Mouse (Mus musculus) intestine, postnatal 0 days (tissue): Measurements from ENCODE around the gene Ifna11. TPM values are rescaled to one million over a fixed set of nuclear protein-coding genes. Genes with fewer than 3 reads are reported as not detected.
A peak's percentile ranks its signal among the peaks of the same experiment; 100 is the strongest.

Experiments used
- ATAC-seq: fragments of 200-750 bp; cut with Nextera tagmentation; 2 replicates; pipeline ENCODE4 v1.8.0; 2017; ENCODE audit warnings: mild to moderate bottlenecking, moderate TSS enrichment, moderate library complexity
- H3K27ac ChIP-seq: fragments of 300-500 bp; sonication (generic); 2 replicates; pipeline ENCODE4 v1.5.1; 2014; ENCODE audit warnings: mild to moderate bottlenecking, low read depth, low read length, moderate library complexity
- H3K27me3 ChIP-seq: fragments of 300-500 bp; sonication (generic); replicated peaks from 2 replicates; pipeline ENCODE4 v1.6.1; 2014; ENCODE audit warnings: low read length, mixed read lengths; ENCODE audit not compliant: control insufficient read depth, insufficient read depth
- H3K36me3 ChIP-seq: fragments of 300-500 bp; sonication (generic); 2 replicates; pipeline ENCODE4 v1.6.1; 2014; ENCODE audit warnings: mild to moderate bottlenecking, moderate library complexity; ENCODE audit not compliant: control insufficient read depth, insufficient read depth
- H3K4me1 ChIP-seq: fragments of 300-500 bp; sonication (generic); replicated peaks from 2 replicates; pipeline ENCODE4 v1.6.1; 2014; ENCODE audit warnings: antibody characterized with exemption, low read length, mixed read lengths; ENCODE audit not compliant: control insufficient read depth, insufficient read depth
- H3K4me2 ChIP-seq: fragments of 300-500 bp; sonication (generic); replicated peaks from 2 replicates; pipeline ENCODE4 v1.6.1; 2014; ENCODE audit warnings: low read depth, mild to moderate bottlenecking, moderate library complexity
- H3K4me3 ChIP-seq: fragments of 300-500 bp; sonication (generic); 2 replicates; pipeline ENCODE4 v1.5.1; 2014; ENCODE audit warnings: low read depth, low read length
- H3K9ac ChIP-seq: fragments of 300-500 bp; sonication (generic); 2 replicates; pipeline ENCODE4 v1.6.1; 2014; ENCODE audit warnings: mild to moderate bottlenecking, low read depth, low read length
- H3K9me3 ChIP-seq: fragments of 300-500 bp; sonication (generic); 2 replicates; pipeline ENCODE4 v1.6.1; 2016; ENCODE audit warnings: mixed run types; ENCODE audit not compliant: control insufficient read depth
- CTCF ChIP-seq: sonication (generic); IDR thresholded peaks from 2 replicates; pipeline ENCODE4 v1.5.1; 2016; ENCODE audit warnings: low read depth, mild to moderate bottlenecking, control low read depth, antibody characterized with exemption, moderate library complexity
- WGBS: fragments of 180-500 bp; shearing (Covaris S2); extraction: QIAGEN DNeasy Blood & Tissue Kit; methylation state at CpG from one replicate; pipeline ENCODE4 v1.1.7; 2014; 5-methylcytosine and 5-hydroxymethylcytosine counted together
- polyA plus RNA-seq: library from polyadenylated mRNA; unstranded; fragments of >200 nt; fragmentation: Nextera tagmentation; extraction: Ambion mirVana; gene quantifications from 2 replicates; pipeline ENCODE4 v1.2.1, GENCODE M21; 2015

The Ifna11 gene
- polyA plus RNA-seq, 1 experiment from 2014 or later, result not detected

DNA sequence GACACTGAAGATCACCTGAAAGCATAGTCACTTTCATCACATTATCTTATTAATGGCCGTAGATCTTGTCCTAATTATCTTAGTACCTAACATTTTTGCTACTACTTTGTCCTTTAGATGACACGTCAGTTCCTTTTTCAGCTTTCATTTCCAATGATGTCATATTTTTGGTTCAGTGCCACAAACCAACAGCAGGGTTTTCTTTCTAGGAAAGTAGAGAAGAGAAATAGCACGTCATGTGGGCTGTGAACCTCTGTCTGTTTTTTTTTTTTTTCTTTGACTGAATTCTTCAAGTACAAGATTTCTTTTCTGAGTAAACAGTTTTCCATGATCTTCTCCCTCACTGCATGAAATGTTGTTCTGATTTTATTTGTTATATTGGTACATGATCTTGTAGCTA is 20.3 kb downstream of the Ifna11 start:
- H3K36me3 ChIP-seq, result no peaks in the 10 kb centered on the region
- WGBS, result 70% methylated on average over 3 of the region's 3 CpGs
- H3K4me2 ChIP-seq, result no peak overlapping the region
- no peaks in the 10 kb centered on the region; the same call in 1 of the 2 replicates for H3K27me3 ChIP-seq
- no peak overlapping the region for H3K9ac ChIP-seq
- H3K9me3 ChIP-seq, result no peaks in the 10 kb centered on the region
- no peaks in the 10 kb centered on the region for H3K4me1 ChIP-seq
- TF ChIP-seq CTCF, result no peak
- no peak overlapping the region for H3K4me3 ChIP-seq
- ATAC-seq, result no peak
- H3K27ac ChIP-seq, result no peak overlapping the region

DNA sequence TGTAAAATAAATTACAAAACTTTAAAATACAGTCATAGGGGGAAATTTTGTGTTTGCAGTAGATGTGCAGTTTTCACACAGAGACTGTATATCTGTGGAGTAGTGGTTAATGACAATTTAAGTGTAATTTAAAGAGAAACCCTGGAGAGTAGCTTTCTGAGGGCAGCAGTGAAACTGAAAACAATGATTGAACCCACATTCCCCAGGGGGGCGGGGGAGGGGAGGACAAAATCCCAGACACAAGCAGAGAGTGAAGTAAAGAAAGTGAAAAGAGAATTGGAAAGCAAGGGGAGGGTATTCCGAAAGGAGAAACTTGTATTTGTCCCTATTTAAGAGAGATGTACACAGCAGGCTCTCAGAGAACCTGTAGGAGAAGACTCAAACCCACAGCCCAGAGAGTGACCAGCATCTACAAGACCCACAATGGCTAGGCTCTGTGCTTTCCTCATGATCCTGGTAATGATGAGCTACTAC is 21.7 kb downstream of the Ifna11 start, which contains the start of gene Ifna4:
Gene Ifna4 (plus strand): TSS at position 424 of the 474 bp plus-strand sequence.
- no peak within 1 kb of the TSS for H3K4me3 ChIP-seq
- H3K4me2 ChIP-seq, result no peak within 1 kb of the TSS
- no peak within 1 kb of the TSS for H3K27ac ChIP-seq
- TF ChIP-seq CTCF, result no peak
- H3K9ac ChIP-seq, result no peak within 1 kb of the TSS
- no peaks in the 10 kb centered on the region; the same call in 1 of the 2 replicates for H3K27me3 ChIP-seq
- no peaks in the 10 kb centered on the region for H3K9me3 ChIP-seq
- ATAC-seq, result no peak
- 61% methylated on average over 2 of the region's 2 CpGs for WGBS
- H3K36me3 ChIP-seq, result no peaks in the 10 kb centered on the region
- no peaks in the 10 kb centered on the region for H3K4me1 ChIP-seq

DNA sequence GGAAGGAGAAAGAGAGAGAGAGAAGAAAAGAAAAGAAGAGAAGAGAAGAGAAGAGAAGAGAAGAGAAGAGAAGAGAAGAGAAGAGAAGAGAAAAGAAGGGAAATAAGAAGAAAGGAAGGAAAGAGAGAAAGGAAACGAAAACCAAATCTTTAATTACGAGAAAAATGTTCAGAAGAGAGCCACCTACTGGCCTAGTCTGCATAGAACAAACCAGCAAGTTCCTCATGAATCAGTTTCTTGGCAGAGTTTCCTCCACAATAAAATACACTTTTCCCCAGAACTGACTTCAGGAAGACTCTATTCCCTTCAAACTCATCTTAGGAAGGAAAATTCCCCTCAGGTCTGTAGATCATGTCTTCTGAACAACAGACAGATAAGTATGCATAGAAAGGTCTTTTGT is 25.6 kb downstream of the Ifna11 start:
- Histone ChIP-seq H3K9ac (no peak overlapping the region), H3K4me2 (no peak overlapping the region), H3K9me3 (no peaks in the 10 kb centered on the region), H3K27ac (no peak overlapping the region), H3K27me3 (no peaks in the 10 kb centered on the region; the same call in 1 of the 2 replicates), H3K36me3 (no peaks in the 10 kb centered on the region), H3K4me3 (no peak overlapping the region), H3K4me1 (no peaks in the 10 kb centered on the region)
- WGBS, result 43% methylated on average over 2 of the region's 2 CpGs
- ATAC-seq, result no peak
- TF ChIP-seq CTCF, result peak; percentile 43

DNA sequence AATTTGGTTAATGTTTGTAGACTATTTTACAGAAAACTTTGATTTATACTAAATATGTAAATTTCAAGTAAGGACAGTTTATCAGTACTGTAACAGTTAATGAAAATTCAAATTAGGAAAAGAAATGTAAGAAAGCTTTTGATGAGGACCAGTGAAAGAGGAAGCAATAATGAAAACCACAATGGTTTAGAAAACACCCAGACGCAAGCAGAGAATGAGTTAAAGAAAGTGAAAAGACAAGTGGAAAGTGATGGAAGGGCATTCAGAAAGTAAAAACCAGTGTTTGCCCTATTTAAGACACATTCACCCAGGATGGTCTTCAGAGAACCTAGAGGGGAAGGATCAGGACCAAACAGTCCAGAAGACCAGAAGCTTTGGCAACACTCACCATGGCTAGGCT is 29.9 kb downstream of the Ifna11 start, which contains the start of gene Ifna1:
Gene Ifna1 (plus strand): TSS at position 390 of the 400 bp plus-strand sequence.
- TF ChIP-seq CTCF, result no peak
- no peak within 1 kb of the TSS for H3K9ac ChIP-seq
- ATAC-seq, result no peak
- WGBS, result 77% methylated on average over 1 of the region's 1 CpGs
- H3K9me3 ChIP-seq, result no peaks in the 10 kb centered on the region
- no peaks in the 10 kb centered on the region for H3K4me1 ChIP-seq
- H3K27me3 ChIP-seq, result no peaks in the 10 kb centered on the region
- no peak within 1 kb of the TSS for H3K4me3 ChIP-seq
- no peaks in the 10 kb centered on the region for H3K36me3 ChIP-seq
- H3K27ac ChIP-seq, result no peak within 1 kb of the TSS
- no peak within 1 kb of the TSS for H3K4me2 ChIP-seq

DNA sequence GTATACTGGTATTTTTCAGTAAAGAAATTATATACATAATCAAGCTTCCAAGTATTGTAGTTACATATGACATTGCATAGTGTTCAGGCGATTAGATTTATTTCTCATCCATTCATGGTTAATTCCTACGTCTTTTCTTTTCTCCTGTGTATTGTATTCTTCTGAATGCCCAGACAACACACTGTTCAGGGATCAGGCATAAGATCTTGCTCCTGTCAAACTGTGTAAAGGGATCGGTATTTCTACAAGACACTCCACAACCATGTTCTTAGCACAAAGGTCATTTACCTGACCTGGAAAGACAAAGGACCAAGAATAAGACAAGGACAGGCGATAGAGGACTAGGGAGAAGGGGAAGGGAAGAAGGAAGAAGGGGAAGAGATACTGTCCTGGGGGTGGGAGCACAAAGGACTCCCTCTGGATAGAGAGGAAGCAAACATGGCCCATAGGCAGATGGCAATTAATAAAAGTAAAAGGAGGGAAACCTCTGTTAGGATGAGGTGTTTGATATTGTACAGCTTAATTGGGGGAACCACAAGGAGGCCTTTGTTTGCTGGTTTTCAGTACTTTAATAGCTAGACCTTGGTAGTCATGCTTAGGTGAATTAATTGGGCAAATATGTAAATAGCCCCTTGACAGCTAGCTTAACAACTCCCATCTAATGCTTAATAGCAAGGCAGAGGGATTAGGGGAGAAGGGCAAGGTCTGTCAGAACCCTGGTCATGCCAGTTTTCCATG is 31.4 kb downstream of the Ifna11 start:
- ATAC-seq, result no peak
- Histone ChIP-seq H3K9me3 (no peaks in the 10 kb centered on the region), H3K27me3 (no peaks in the 10 kb centered on the region), H3K4me1 (no peaks in the 10 kb centered on the region), H3K36me3 (no peaks in the 10 kb centered on the region), H3K4me3 (no peak overlapping the region), H3K27ac (no peak overlapping the region), H3K4me2 (no peak overlapping the region), H3K9ac (no peak overlapping the region)
- WGBS, result 77% methylated on average over 4 of the region's 4 CpGs
- TF ChIP-seq CTCF, result no peak

DNA sequence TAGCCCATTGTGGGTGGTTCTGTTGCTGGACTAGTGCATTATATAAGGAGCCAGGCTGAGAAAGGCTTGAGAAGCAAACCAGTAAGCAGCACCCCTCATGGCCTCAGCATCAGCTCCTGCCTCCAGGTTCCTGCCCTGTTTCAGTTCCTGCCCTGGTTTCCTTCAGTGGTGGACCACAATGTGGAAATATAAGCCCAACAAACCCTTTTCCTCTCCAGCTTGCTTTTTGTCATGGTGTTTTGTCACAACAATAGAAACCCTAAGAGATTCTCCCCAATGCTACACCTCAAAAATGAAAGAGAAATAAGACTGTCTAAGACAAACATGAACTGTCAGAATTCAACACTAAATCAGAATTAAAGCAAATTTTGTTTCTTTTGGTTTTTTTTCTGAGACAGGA is 39.5 kb downstream of the Ifna11 start:
- Histone ChIP-seq H3K36me3 (no peaks in the 10 kb centered on the region), H3K27me3 (no peaks in the 10 kb centered on the region), H3K4me3 (no peak overlapping the region), H3K9ac (no peak overlapping the region), H3K27ac (no peak overlapping the region), H3K9me3 (no peaks in the 10 kb centered on the region), H3K4me2 (no peak overlapping the region), H3K4me1 (no peaks in the 10 kb centered on the region)
- no peak for TF ChIP-seq CTCF
- no peak for ATAC-seq
